Mouse (Mus musculus) heart, adult 2 months (tissue): ENCODE results near the gene Zfp512.
"Not testable (repeated sequence)": the region's sequence is repeated elsewhere in the genome, so short reads cannot be mapped to it uniquely, and the experiment has no call there.

Experiments
- CTCF ChIP-seq: fragments of 200-600 bp; IDR thresholded peaks from 2 replicates; pipeline ENCODE4 v1.8.1; 2022; ENCODE audit warnings: antibody characterized with exemption, mild to moderate bottlenecking, moderate library complexity
- EP300 ChIP-seq: fragments of 200-500 bp; IDR thresholded peaks from 2 replicates; pipeline ENCODE4 v1.6.1; 2011; ENCODE audit warnings: low read depth, low read length, control low read depth; ENCODE audit not compliant: insufficient read depth
- POLR2A ChIP-seq: fragments of 200-500 bp; IDR thresholded peaks from 2 replicates; pipeline ENCODE4 v1.6.1; 2011; ENCODE audit warnings: mild to moderate bottlenecking, low read depth, low read length, control low read depth; ENCODE audit not compliant: insufficient read depth

- TF ChIP-seq CTCF, POLR2A, EP300: not testable (repeated sequence)
These were observed 17.5 kb upstream of the Zfp512 start for GRCm38 (mm10) chr5:31434727-31435126.
